Mouse (Mus musculus) MEL (cell line): ENCODE results near the gene Spsb1.

Experiments used
- CTCF ChIP-seq, 3 experiments: IDR thresholded peaks in 2 of 3; conservative IDR thresholded peaks in 1 of 3; 2 replicates each; pipeline ENCODE4 v1.5.1; 2011 to 2012; ENCODE audit warnings: low read length in 3 of 3, low read depth in 2 of 3, mild to moderate bottlenecking in 2 of 3, improper control_type of control experiment in 1 of 3, inconsistent platforms in 1 of 3, mixed read lengths in 1 of 3, moderate library complexity in 1 of 3; ENCODE audit not compliant: control insufficient read depth in 1 of 3, insufficient read depth in 1 of 3, poor library complexity in 1 of 3, severe bottlenecking in 1 of 3
- MAZ ChIP-seq: IDR thresholded peaks from 2 replicates; pipeline ENCODE4 v1.6.1; 2012; ENCODE audit warnings: low read depth, mild to moderate bottlenecking, inconsistent platforms, low read length, improper control_type of control experiment

- TF ChIP-seq CTCF (IDR thresholded peaks at IDR 0.05 in 2 of 3, conservative IDR thresholded peaks at IDR 0.05 in 1 of 3; ENCODE audit: control insufficient read depth in 1 of 3, insufficient read depth in 1 of 3, low read depth in 2 of 3, low read length in 3 of 3, poor library complexity in 1 of 3, severe bottlenecking in 1 of 3) (no peak), MAZ (no peak)
Measured at GRCm38 (mm10) chr4:149922121-149922718, 32.6 kb downstream of the Spsb1 start.
